ENCODE assay signal across 22 mouse cellular contexts in genomic region chr11:85970287-85970686, GRCm38 (mm10).
"Had no signal": no experiment of that assay in that cellular context is flagged by ENCODE, and none has a peak within 500 bp of the region (broad histone marks: within the 10 kb centered on the region; RNA-seq: fewer than 3 reads in every experiment).

No protein-coding gene starts in this region.

- H3K36me3 ChIP-seq: limb, embryonic 12.5 days; liver, embryonic 12.5 days; liver, embryonic 15.5 days; midbrain, embryonic 12.5 days; midbrain, embryonic 15.5 days; neural tube, embryonic 12.5 days; neural tube, embryonic 15.5 days had no signal

- H3K4me3 ChIP-seq: left cerebral cortex, adult 2 months; limb, embryonic 12.5 days; liver, embryonic 12.5 days; liver, embryonic 15.5 days; midbrain, embryonic 12.5 days; midbrain, embryonic 15.5 days; neural tube, embryonic 12.5 days; neural tube, embryonic 15.5 days had no signal

- H3K4me2 ChIP-seq: limb, embryonic 12.5 days; liver, embryonic 12.5 days; liver, embryonic 15.5 days; midbrain, embryonic 12.5 days; midbrain, embryonic 15.5 days; neural tube, embryonic 12.5 days; neural tube, embryonic 15.5 days had no signal

- H3K9ac ChIP-seq: limb, embryonic 12.5 days; liver, embryonic 12.5 days; liver, embryonic 15.5 days; midbrain, embryonic 12.5 days; midbrain, embryonic 15.5 days; neural tube, embryonic 12.5 days; neural tube, embryonic 15.5 days had no signal

- H3K27ac ChIP-seq: kidney, postnatal 0 days; left cerebral cortex, adult 2 months; limb, embryonic 12.5 days; liver, embryonic 12.5 days; liver, embryonic 15.5 days; midbrain, embryonic 12.5 days; midbrain, embryonic 15.5 days; neural tube, embryonic 12.5 days; neural tube, embryonic 15.5 days; stomach, postnatal 0 days had no signal

- H3K9me3 ChIP-seq: limb, embryonic 12.5 days; liver, embryonic 12.5 days; liver, embryonic 15.5 days; midbrain, embryonic 12.5 days; midbrain, embryonic 15.5 days; neural tube, embryonic 12.5 days; neural tube, embryonic 15.5 days had no signal

- DNase-seq: kidney, adult 2 months; kidney, postnatal 25 days; layer of hippocampus, postnatal 36 days; liver; lung, adult 18-20 months; lung, postnatal 10 days; lung, postnatal 36 days; right cerebral cortex, adult 18-20 months; right cerebral cortex, postnatal 14 days; right cerebral cortex, postnatal 4 days; thymus, postnatal 25 days had no signal

- H3K4me1 ChIP-seq: liver, embryonic 12.5 days; midbrain, embryonic 12.5 days; midbrain, embryonic 15.5 days; neural tube, embryonic 12.5 days; neural tube, embryonic 15.5 days had no signal

- ATAC-seq: intestine, postnatal 0 days; liver, embryonic 12.5 days; midbrain, embryonic 15.5 days had no signal

- H3K27me3 ChIP-seq: limb, embryonic 12.5 days; midbrain, embryonic 15.5 days; neural tube, embryonic 12.5 days had no signal
